Mouse (Mus musculus) kidney, postnatal 0 days (tissue): Measurements from ENCODE around the gene Cd209f. TPM values are rescaled to one million over a fixed set of nuclear protein-coding genes. Genes with fewer than 3 reads are reported as not detected.
"Not testable (repeated sequence)": the region's sequence is repeated elsewhere in the genome, so short reads cannot be mapped to it uniquely, and the experiment has no call there.

Experiments used
- ATAC-seq: fragments of 200-750 bp; cut with Nextera tagmentation; replicated peaks from 2 replicates; pipeline ENCODE4 v1.8.0; 2017; ENCODE audit warnings: low read depth, moderate number of reproducible peaks, moderate TSS enrichment, moderate library complexity; ENCODE audit not compliant: low FRiP score
- DNase-seq: peaks from one replicate; pipeline ENCODE4 v3.0.0-alpha.2; 2016; ENCODE audit warnings: low spot score
- H3K27ac ChIP-seq: fragments of 300-500 bp; sonication (generic); 2 replicates; pipeline ENCODE4 v1.5.1; 2014; ENCODE audit warnings: mild to moderate bottlenecking
- H3K27me3 ChIP-seq: fragments of 300-500 bp; sonication (generic); 2 replicates; pipeline ENCODE4 v1.6.1; 2014; ENCODE audit warnings: low read length, mixed read lengths; ENCODE audit not compliant: insufficient read depth
- H3K36me3 ChIP-seq: fragments of 300-500 bp; sonication (generic); 2 replicates; pipeline ENCODE4 v1.6.1; 2014; ENCODE audit warnings: low read length, mixed read lengths; ENCODE audit not compliant: insufficient read depth
- H3K4me1 ChIP-seq: fragments of 300-500 bp; sonication (generic); replicated peaks from 2 replicates; pipeline ENCODE4 v1.6.1; 2014; ENCODE audit warnings: antibody characterized with exemption, low read length, mixed read lengths; ENCODE audit not compliant: insufficient read depth
- H3K4me2 ChIP-seq: fragments of 300-500 bp; sonication (generic); 2 replicates; pipeline ENCODE4 v1.6.1; 2014; ENCODE audit warnings: mild to moderate bottlenecking, low read length, moderate library complexity, mixed read lengths
- H3K4me3 ChIP-seq: fragments of 300-500 bp; sonication (generic); replicated peaks from 2 replicates; pipeline ENCODE4 v1.5.1; 2014; ENCODE audit warnings: low read depth, low read length
- H3K9ac ChIP-seq: fragments of 300-500 bp; sonication (generic); 2 replicates; pipeline ENCODE4 v1.6.1; 2014; ENCODE audit warnings: low read depth, low read length
- H3K9me3 ChIP-seq: fragments of 300-500 bp; sonication (generic); replicated peaks from 2 replicates; pipeline ENCODE4 v1.6.1; 2016; ENCODE audit warnings: low read length, inconsistent platforms, mixed read lengths
- CTCF ChIP-seq: IDR thresholded peaks from 2 replicates; pipeline ENCODE4 v1.5.1; 2016; ENCODE audit warnings: antibody characterized with exemption, low read depth, mild to moderate bottlenecking, moderate library complexity
- WGBS: fragments of 180-500 bp; shearing (Covaris S2); extraction: QIAGEN DNeasy Blood & Tissue Kit; methylation state at CpG from one replicate; pipeline ENCODE4 v1.1.7; 2014; 5-methylcytosine and 5-hydroxymethylcytosine counted together
- polyA plus RNA-seq: library from polyadenylated mRNA; unstranded; fragments of >200 nt; fragmentation: Nextera tagmentation; extraction: Ambion mirVana; gene quantifications from 2 replicates; pipeline ENCODE4 v1.2.1, GENCODE M21; 2015

The Cd209f gene
- polyA plus RNA-seq = 0.08 and 0.19 TPM in 2 replicates

DNA sequence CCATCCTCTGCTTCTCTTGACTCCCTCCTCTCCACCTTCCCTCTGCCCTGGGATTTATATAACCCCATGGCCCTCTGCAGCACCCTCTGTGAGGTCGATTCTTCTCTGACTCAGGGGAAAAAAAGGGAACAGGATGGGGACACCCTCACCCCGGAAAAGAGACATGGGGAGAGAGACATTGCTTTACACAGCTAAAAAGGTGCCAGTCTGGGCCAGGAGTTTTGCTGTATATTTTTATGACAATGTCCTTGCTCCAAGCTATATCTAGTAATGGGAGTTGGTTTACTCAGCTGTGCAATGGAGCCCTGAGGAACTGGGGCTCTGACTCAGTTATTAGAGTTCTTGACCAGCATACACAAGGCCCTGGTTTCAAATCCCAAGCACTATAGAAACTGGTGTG lies at the start of gene Cd209f:
Cd209f (minus strand) TSS at position 101 of the 400 bp plus-strand sequence.
- not testable (repeated sequence) for H3K4me2 ChIP-seq, H3K4me1 ChIP-seq, H3K9me3 ChIP-seq, DNase-seq, H3K27me3 ChIP-seq, H3K4me3 ChIP-seq, H3K36me3 ChIP-seq, H3K9ac ChIP-seq, ATAC-seq, H3K27ac ChIP-seq
- WGBS = 76% methylated on average over 1 of the region's 2 CpGs

DNA sequence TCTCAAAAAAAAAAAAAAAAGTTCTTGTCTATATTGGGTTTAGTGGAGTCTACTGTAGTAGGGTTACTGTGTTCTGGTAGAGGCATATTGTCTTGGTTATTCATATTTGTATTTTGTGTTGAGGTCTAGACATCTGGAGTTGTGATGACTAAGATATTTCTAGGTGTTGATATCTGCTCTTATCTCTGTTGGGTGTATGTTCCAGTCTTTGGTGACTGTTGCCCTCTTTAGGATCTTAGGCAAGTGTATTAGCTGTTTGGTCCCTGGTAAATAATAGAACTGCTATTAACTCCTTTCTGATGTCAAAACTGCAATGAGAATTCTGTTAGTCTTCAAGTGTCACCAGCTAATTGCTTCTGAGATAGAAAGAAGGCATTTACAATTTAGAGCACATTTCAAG lies 49.2 kb upstream of the Cd209f start:
- ATAC-seq (no peak), DNase-seq (no peak)
- Histone ChIP-seq H3K4me2 (no peak overlapping the region), H3K4me3 (no peak overlapping the region), H3K27me3 (no peaks in the 10 kb centered on the region), H3K9ac (no peak overlapping the region), H3K4me1 (no peaks in the 10 kb centered on the region), H3K36me3 (no peaks in the 10 kb centered on the region), H3K9me3 (no peaks in the 10 kb centered on the region), H3K27ac (no peak overlapping the region)
- no peak for TF ChIP-seq CTCF

DNA sequence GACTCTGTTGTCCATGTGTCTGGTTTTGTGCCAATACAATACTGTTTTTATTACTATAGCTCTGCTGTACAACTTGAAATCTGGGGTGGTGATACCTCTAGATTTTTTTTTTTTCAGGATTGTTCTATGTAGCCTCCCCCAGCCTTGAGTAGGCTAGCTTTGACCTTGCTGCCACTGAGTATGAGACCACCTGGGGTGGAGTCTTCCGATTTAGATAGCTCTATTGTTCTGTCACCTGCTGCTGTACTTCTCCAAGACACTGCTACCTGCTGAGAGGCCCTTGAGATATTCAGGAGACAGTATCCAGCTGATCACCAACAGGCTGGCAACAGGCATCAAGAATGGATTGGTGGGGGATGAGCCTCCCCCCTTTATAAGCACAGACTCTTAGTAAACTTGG lies 41.6 kb upstream of the Cd209f start:
- TF ChIP-seq CTCF = no peak
- H3K4me2 ChIP-seq = no peak overlapping the region
- no peak overlapping the region for H3K9ac ChIP-seq
- no peaks in the 10 kb centered on the region for H3K4me1 ChIP-seq
- no peaks in the 10 kb centered on the region for H3K36me3 ChIP-seq
- H3K27me3 ChIP-seq = no peaks in the 10 kb centered on the region
- H3K27ac ChIP-seq = no peak overlapping the region
- no peaks in the 10 kb centered on the region for H3K9me3 ChIP-seq
- 31% methylated on average over 1 of the region's 1 CpGs for WGBS
- H3K4me3 ChIP-seq = no peak overlapping the region
- no peak for ATAC-seq
- DNase-seq = no peak

DNA sequence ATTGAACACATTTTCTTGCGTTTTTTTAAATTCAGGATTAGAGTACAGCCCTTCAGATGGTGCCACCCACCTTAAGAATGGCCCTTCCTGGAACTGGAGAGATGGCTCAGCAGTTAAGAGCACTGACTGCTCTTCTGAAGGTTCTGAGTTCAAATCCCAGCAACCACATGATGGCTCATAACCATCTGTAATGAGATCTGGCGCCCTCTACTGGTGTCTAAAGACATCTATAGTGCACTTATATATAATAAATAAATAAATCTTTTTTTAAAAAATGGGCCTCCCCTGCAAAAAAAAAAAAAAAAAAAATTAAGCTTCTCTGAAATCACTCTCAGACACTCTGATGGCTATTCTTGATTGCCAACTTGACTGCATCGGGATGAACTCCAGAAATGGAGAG lies 36.1 kb upstream of the Cd209f start:
- TF ChIP-seq CTCF = 0 out of 2 replicates have a peak, but pooled peaks have one; percentile 6
- Histone ChIP-seq H3K9me3 (no peaks in the 10 kb centered on the region), H3K4me2 (no peak overlapping the region), H3K27ac (no peak overlapping the region), H3K4me1 (no peaks in the 10 kb centered on the region), H3K27me3 (no peaks in the 10 kb centered on the region), H3K4me3 (no peak overlapping the region), H3K9ac (no peak overlapping the region), H3K36me3 (no peaks in the 10 kb centered on the region)
- peak; percentile 28 for DNase-seq
- ATAC-seq = no peak
- 62% methylated on average over 3 of the region's 3 CpGs for WGBS

DNA sequence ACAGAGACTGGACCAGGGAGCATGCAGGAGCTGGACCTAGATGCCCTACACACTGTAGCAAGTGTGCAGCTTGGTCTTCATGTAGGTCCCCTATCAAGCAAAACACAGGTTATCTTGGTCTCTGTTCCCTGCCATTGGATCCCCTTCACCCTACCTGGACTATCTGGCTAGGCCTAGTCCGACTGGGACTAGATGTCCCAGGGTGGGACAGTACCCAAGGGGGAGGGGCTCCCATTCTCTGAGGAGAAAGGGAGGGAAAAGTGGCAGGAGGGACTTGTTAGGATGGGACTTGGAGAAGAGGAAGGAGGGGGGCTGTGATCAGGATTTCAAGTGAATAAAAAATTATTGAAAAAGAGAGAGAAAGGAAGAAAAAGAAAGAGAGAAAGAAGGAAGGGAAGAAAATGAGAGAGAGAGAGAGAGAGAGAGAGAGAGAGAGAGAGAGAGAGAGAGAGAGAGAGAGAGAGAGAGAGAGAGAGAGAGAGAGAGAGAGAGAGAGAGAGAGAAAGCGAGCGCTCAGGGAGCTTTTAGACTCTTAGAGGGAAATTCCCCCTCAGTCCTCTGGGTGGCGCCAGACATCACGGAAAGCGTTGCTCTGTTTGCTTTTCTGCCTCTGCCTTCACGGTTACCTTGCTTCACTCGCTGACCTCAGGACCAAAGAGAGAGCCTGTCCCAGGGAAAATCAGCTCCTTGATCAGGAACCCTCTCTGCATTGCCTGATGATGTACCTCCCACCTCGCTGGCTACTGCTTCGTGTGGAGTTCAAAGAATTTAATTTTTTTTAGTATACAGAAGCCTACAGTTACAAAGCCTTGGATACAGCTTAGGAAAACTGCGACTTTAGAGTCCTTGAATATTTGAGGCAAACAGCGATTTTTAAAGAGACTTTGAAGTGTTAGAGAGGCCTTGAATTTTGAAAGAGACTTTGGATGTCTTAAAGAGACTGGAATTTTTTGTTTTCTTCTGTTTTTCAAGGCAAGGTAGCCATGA lies 34.3 kb upstream of the Cd209f start:
- Histone ChIP-seq H3K4me1 (no peaks in the 10 kb centered on the region), H3K9ac (no peak overlapping the region), H3K27ac (no peak overlapping the region), H3K27me3 (no peaks in the 10 kb centered on the region), H3K4me3 (no peak overlapping the region), H3K4me2 (no peak overlapping the region), H3K36me3 (no peaks in the 10 kb centered on the region), H3K9me3 (no peaks in the 10 kb centered on the region)
- peak; percentile 83 for TF ChIP-seq CTCF
- peak; percentile 85 for DNase-seq
- 11% methylated on average over 12 of the region's 12 CpGs for WGBS
- peak; percentile 51; the same call in 1 of the 2 replicates for ATAC-seq

DNA sequence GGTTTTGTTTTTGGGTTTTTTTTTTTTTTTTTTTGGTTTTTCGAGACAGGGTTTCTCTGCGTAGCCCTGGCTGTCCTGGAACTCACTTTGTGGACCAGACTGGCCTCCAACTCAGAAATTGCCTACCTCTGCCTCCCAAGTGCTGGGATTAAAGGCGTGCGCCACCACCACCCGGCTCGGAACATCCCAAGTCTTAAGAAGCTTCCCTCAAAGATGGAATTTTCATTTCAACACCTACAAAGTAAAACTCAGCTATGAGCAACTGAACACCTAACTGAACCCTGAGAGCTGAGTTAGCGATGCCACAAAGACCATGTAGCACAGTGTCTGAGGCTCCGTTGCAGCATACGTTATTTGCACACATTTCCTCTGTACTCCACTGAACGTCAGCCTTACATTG lies 28.2 kb upstream of the Cd209f start, which contains the start of gene Cd209g:
Cd209g (plus strand) TSS at position 301 of the 400 bp plus-strand sequence.
- Histone ChIP-seq H3K4me2 (no peak within 1 kb of the TSS), H3K36me3 (no peaks in the 10 kb centered on the region), H3K9ac (no peak within 1 kb of the TSS), H3K27ac (no peak within 1 kb of the TSS), H3K4me3 (no peak within 1 kb of the TSS), H3K27me3 (no peaks in the 10 kb centered on the region), H3K4me1 (no peaks in the 10 kb centered on the region), H3K9me3 (no peaks in the 10 kb centered on the region)
- no peak for ATAC-seq
- 88% methylated on average over 10 of the region's 10 CpGs for WGBS
- no peak for DNase-seq
- TF ChIP-seq CTCF = no peak

DNA sequence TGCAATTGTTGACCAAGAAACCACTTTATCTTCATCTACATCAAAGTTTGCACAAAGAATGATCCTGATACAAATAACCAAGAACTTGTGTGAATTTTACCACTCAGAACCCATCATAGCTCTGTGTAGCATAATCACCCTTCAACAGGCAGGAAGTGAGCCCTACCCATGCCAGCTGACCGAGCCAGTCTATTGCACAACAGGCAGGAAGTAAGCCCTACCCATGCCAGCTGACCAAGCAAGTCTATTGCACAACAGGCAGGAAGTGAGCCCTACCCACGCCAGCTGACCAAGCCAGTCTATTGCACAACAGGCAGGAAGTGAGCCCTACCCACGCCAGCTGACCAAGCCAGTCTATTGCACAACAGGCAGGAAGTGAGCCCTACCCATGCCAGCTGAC lies 17.1 kb downstream of the Cd209f start:
- not testable (repeated sequence) for H3K27ac ChIP-seq, H3K9ac ChIP-seq, H3K4me3 ChIP-seq, H3K36me3 ChIP-seq, ATAC-seq, H3K27me3 ChIP-seq, H3K9me3 ChIP-seq, H3K4me2 ChIP-seq, H3K4me1 ChIP-seq, DNase-seq
- 88% methylated on average over 3 of the region's 3 CpGs for WGBS

DNA sequence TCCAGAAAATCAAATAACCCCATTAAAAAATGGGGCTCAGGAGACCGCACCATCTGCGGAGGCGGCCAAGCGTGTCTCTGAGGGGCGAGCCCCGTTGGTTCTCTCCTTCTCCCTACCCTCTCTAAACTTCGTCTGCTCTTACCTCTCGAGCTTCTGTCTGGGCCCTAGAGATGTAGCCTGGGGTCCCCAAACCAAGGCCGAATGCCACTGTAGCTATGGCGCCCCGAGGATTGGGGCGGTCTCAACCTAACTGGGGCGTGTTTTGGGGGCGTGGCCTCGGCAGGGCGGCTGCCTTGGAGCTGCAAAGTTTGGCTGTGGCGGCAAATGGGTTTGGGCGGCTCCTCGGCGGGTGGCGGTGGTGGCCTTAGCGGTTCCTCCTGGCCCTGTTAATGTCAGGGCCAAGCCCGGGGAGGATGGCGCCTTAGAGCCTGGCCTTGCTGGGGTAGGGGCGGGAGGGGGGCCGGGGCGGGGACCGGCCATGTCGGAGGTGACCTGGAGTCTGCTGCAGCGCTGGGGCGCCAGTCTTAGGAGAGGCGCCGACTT lies 18.4 kb downstream of the Cd209f start:
- H3K9ac ChIP-seq, H3K27me3 ChIP-seq, H3K4me3 ChIP-seq, H3K27ac ChIP-seq, H3K4me2 ChIP-seq, H3K9me3 ChIP-seq, DNase-seq, H3K36me3 ChIP-seq, H3K4me1 ChIP-seq: not testable (repeated sequence)
- ATAC-seq = 0 out of 2 replicates have a peak, but pooled peaks have one; percentile 29
- 49% methylated on average over 31 of the region's 33 CpGs for WGBS
